Mouse (Mus musculus) heart, adult 9 months (tissue): ENCODE results near the gene Egfl7.

Source experiments
- DNase-seq, 2 experiments: peaks; one replicate each; pipeline ENCODE4 v3.0.0; 2022; ENCODE audit warnings: low spot score in 2 of 2

Egfl7 gene

DNA sequence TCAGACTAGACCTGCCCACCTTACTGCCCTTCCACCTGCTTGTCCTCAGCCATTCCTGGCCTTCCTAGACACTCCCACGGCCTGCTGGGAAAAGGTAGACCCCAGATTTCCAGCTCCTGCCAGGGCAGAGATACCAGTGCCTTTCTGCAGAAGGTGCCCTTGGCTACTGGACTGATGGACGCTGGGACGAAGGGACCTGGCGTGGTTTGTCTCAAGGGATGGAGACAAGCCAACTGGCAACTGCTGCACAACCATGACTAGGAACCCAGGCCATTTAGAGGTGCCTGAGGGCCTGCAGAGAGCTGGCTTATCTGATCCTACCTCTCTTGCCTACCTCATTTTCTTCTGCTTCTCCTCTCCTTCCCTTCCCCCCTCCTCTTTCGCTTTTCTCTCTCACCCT, 35.1 kb downstream of the Egfl7 start:
- DNase-seq = peak; percentile 61 to 70

- DNase-seq = no peak
These were observed 35.8 kb downstream of the Egfl7 start for GRCm38 (mm10) chr2:26615459-26616124.

- no peak for DNase-seq
These were observed 37.5 kb downstream of the Egfl7 start for GRCm38 (mm10) chr2:26617331-26617730.

DNA sequence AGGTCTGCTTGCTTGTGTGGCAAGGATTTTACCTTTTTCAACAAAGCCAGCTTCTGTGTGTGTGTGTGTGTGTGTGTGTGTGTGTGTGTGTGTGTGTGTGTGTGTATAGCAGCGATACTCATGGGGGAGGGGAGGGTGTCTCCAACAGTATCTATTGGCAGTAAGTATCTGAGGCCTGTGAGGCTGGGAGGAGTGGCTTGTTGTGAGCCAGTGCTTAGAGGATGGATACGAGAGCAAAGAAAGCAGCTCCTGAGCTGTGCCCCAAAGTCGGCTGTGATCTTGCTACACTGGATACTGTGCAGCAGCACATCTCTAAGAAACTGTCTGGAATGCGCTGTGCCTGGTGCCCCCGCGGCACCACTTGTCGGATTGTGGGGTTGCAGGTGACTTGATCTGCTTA, 38.1 kb downstream of the Egfl7 start:
- no peak for DNase-seq

GRCm38 (mm10) chr2:26621246-26621645, 41.4 kb downstream of the Egfl7 start:
- no peak for DNase-seq

DNA sequence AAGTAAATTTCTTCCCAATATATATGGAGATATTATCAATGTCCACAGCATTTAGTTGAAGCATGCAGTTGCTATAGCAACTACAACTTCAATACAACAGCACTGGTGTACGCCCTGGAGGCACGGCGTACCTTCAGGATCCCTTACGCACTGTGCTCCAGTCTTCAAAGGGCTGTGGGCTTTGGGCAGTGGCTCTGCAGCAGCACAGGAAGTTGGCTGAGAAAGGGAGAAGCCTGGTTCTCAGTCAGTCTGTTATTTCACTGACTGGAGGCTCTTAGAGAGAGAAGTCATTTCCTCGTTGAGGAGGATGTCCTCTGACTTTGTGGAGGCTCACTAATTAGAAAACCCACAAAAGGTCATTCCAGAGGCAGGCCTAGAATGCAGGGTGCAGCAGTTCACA, 43.2 kb downstream of the Egfl7 start:
- DNase-seq = no peak

DNA sequence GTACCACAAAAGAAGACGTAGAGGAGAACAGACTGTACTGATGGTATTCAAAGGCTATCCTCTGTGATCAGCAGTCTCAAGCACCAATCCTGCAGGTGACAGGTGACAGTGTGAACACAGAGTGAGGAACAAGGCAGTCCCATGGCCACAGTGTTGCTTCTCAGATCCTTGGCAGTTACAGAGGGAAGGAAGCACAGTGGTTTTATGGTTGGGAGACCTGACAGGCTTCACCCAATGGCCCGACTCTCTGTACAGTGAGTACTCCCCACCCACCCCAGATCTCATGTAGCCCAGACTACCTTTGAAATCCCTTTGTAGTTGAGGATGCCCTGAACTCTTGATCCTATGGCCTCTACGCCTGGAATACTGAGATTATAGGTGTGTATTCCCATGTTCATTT, 45.6 kb downstream of the Egfl7 start:
- DNase-seq = no peak

GRCm38 (mm10) chr2:26626081-26626480, 46.3 kb downstream of the Egfl7 start:
- DNase-seq = no peak

DNA sequence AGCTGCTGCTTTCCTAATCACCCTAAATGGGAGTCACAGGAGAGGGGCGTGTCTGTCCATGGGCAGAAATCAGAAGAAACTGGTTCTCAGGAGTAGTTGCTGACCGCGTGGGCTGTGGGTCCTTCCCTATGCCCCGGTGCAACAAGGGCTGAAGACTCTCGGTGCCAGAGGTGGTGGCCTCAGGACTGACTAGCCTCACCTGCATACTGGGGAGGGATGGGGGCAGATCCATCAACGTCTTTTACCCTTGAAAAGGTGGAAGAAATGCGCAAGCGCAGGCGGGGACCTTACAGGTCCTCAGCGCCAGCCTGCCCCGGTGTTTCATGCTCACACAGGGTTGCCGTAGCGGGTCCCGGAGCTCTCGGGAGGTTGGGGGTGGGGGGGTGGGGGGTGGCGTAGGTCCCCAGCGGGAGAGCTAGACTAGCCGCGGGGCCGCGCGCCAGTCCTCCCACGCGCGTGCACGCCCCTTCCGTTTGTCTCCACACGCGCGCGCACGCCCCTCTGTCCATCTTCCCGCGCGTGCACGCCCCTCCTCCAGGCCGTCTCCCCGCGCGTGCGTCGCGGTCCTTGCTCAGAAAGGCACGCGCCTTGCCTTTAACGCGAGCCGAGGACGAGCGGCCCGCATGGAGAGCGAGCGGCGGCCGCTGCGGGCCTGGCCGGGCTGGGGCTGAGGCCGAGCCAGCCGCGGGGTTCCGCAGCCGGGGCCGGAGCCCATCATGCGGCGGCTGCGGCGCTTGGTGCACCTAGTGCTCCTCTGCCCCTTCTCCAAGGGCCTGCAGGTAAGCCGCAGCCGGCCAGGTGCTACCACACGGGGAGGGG, 48.3 kb downstream of the Egfl7 start, which contains the start of gene Fam69b:
Fam69b (plus strand) TSS at position 537 of the 819 bp plus-strand sequence.
- DNase-seq = peak; percentile 67 to 75

GRCm38 (mm10) chr2:26628792-26629437, 49.1 kb downstream of the Egfl7 start:
- no peak for DNase-seq

- no peak for DNase-seq
These were observed 53.0 kb downstream of the Egfl7 start for GRCm38 (mm10) chr2:26632541-26633395.

DNA sequence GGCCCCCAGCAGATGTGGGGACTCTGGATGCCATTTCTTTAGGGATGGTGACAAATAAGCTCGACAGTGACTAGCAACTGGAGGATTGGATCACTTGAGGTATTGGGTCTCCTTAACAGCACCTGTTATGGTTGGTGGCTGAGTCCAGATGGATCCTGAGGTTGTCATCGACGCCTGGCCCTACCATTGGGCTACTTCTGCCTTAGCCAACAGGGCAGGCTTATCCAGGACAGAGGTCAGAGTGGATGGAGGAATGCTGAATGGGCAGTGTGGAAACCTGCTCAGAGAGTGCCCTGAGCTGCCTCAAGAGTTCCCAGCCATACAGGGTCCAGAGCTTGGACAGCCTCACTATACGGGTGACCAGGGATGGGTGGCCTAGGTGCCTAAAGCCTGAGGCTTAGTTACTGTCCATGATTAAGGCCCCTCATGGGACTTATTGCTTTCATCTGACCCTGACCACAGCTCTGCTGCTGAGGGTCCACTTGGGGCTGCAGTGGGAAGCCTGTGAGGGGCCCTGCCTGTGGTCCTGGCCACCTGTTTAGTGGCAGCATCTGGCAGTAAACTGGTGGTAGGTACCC, 54.2 kb downstream of the Egfl7 start:
- no peak for DNase-seq

DNA sequence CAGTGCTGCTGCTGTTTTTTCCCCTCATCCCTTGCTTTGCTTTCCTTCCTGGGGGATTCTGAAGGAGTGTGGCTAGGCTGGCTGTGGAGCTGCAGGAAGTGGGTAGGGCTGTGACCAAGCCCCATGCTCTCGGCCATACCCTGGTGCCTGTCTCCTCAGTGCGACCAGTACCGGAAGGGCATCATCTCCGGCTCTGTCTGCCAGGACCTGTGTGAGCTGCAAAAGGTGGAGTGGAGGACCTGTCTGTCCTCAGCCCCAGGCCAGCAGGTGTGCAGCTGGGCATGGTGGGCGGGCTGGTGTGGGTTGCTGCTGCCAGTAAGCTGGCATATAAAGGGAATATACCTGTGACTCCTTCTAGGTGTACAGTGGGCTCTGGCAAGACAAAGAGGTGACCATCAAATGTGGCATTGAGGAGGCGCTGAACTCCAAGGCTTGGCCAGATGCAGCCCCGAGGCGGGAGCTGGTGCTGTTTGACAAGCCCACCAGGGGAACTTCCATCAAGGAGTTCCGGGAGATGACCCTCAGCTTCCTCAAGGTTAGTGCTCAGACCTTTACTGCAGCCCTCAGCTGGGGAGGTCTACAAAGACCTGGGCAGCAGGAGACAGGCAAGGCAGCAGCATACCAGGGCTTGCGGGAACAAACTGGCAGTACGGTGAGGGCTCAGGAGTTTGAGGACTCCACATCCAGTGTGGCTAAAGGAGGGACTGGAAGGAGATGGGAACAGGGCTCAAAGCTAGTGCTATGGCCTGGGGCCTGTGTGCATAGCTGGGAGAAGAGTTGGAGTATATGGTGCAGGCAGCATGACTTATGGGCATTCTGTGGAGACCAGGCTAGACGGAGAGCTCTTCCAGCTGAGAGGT, 55.0 kb downstream of the Egfl7 start:
- DNase-seq = no peak

DNA sequence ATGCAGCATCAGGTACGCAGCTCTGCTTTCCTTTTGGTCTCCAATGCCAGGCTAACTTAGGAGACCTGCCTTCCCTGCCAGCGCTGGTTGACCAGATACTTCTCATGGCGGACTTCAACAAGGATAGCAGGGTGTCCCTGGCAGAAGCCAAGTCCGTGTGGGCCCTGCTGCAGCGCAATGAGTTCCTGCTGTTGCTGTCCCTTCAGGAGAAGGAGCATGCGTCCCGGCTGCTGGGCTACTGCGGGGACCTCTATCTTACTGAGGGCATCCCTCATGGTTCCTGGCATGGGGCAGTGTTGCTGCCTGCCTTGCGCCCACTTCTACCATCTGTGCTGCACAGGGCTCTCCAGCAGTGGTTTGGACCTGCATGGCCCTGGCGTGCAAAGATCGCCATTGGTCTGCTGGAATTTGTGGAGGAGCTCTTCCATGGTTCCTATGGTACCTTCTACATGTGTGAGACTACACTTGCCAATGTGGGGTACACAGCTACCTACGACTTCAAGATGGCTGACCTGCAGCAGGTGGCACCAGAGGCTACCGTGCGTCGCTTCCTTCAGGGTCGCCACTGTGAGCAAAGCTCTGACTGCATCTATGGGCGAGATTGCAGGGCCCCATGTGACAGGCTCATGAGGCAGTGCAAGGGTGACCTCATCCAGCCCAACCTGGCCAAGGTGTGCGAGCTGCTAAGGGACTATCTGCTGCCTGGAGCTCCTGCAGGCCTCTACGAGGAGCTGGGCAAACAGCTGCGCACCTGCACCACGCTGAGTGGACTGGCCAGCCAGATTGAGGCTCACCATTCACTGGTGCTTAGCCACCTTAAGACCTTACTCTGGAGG, 55.9 kb downstream of the Egfl7 start:
- no peak for DNase-seq

DNA sequence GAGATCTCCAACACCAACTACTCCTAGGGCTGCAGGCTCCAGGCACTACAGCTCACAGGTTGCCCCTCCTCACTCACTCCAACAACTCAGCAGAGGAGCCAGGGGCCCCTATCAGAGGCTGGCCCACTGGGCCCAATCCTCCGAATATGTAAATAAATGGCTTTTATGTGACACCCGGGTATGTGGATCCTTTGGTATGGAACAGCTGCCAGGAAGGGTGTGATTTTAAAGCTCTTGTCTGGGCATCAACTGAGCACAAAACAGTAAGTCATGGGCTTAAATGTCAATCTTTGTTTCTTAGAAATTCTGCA, 56.5 kb downstream of the Egfl7 start:
- DNase-seq = no peak

- no peak for DNase-seq
These were observed 57.6 kb downstream of the Egfl7 start for GRCm38 (mm10) chr2:26637316-26637932.

DNA sequence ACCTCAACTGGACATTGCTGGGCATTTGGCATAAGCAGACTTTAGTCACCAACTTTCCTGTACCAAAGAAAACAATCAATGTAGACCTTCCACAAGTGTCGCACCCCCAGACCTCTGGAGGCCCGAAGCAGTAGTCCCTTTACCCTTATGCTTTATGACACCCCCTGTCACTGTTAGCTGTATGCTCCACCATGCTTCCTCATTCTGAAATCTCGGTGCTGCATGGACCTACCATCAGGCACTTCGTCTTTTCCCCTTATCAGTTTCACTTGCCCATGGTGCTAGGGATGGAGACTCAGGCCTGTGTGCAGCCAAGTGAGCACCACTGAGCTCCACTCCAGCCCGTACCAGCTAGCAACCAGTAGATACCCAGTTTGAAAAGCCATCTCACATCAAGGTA, 58.2 kb downstream of the Egfl7 start:
- DNase-seq = no peak

- no peak for DNase-seq
These were observed 58.8 kb downstream of the Egfl7 start for GRCm38 (mm10) chr2:26638572-26638971.

GRCm38 (mm10) chr2:26639083-26639482, 59.3 kb downstream of the Egfl7 start:
- DNase-seq = peak in 1 of 2 experiments; percentile 40
